Mouse (Mus musculus) frontal cortex, postnatal 36 days (tissue): ENCODE results near the gene Fcer1g.
A peak's percentile ranks its signal among the peaks of the same experiment; 100 is the strongest.

Experiments
- DNase-seq, 2 experiments: peaks; one replicate each; pipeline ENCODE4 v3.0.0; 2022; ENCODE audit warnings: low spot score in 2 of 2

Fcer1g gene

GRCm38 (mm10) chr1:171234126-171234525, at the start of gene Fcer1g:
Gene Fcer1g, minus strand, starts transcription at chr1:171234365.
- no peak for DNase-seq

- no peak for DNase-seq
Observed at GRCm38 (mm10) chr1:171283188-171284160, 49.3 kb upstream of the Fcer1g start.

DNA sequence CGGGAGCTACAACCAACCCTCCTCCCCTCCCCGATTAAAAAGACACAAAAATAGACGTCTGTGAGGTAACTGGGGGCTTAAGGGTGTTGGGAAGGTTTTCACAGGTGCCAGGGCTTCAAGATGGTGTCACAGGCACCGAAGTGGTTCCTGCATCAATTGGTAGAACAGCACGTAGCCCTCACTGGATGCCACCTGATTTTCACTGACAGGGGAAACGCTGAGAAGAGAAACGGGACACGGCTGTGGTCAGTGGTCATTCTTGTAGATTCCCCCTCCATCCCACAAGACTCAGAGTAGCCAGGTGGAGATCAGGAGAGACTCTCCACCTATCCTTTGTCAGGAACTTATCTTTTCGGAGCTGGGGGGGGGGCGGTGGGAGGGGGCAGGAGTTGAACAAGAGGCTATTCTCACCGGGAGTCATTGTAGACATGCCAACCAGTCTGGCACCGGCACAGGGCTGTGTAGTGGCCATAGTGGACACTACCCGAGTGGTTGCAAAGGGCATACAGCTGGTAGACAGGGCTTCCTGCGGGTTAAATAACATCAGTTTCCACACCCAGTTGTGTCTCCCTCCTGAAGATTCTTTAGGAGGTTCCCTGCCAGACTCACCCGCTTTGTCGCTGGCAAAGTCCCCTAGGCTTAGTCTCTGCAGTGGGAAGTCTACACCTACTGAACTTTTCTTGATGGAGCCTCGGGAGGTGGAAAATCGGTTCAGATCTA, 48.1 kb upstream of the Fcer1g start:
- DNase-seq, result no peak

DNA sequence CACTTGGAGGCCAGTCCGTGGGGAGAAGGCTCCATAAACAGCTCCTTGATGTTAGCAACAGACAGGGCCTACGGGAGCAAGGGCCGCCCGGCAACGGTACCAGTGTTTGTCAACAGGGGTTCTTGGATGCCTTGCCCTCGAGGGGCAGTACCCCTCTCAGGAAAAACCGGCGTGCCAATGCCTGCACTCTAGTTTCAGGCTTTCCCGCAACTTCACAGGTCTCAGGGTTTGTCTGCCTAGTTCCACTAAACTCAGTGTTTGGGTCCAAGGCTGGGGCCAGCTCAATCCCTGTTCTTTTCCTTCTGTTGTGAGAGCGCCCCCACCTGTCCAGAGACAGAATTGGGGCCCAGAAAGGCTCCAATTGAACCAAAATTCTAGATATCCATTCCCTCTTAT, 47.4 kb upstream of the Fcer1g start:
- DNase-seq, result peak in 1 of 2 experiments; percentile 80

DNA sequence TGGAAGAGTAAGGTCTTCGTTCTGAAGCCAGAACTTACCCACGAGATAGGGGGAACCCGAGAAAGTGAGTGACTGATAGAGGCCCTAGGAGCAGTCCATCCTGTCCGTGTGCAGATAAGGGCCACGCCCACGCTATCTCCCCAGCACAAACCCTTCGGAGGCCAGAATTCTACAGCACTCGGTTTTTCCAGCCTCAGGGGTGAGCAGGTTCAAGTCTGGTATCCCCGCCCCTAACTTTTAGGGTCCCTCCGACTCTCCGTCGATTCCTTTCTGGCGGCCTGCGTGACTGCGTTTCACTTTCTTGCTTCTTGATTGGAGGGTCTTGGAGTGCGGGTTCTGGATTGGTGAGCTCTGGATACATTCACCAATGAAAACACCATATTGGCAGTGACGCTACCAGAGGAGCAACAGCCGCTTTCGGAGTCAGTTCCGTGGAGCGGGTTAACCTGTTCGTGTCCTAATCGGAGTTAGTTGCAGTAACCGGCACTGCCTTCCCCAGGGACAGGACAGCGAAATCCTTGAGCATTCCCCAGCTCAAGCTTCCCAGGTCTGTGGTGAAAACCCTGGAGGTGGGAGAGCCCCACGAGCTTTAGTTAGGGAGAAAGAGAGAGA, 46.9 kb upstream of the Fcer1g start, which contains the start of gene Ppox:
TSS of gene Ppox (minus strand) at position 271 of the 612 bp plus-strand sequence.
- peak; percentile 93 to 96 for DNase-seq

- DNase-seq, result no peak
Observed at GRCm38 (mm10) chr1:171280250-171280915, 46.2 kb upstream of the Fcer1g start.

DNA sequence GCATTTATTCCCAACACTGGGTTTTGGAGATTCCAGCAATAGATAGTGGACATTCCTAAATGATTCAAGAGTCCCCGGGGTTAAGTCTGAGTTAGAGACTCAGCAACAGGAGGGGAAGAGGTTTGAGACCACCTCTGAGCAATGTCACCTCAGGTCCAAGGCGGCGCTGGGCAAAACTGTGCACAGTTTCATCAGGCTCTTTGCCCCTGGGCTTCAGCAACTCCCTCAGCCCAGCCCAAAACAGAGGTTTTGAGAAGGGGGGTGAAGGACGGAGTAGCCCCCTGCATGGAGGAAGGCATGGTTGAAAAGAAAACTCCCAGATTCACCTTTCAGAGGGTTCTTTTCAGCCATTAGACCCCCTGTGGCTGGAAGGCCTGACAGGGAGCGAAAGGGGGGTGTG, 45.6 kb upstream of the Fcer1g start:
- no peak for DNase-seq

GRCm38 (mm10) chr1:171279012-171279705, 45.0 kb upstream of the Fcer1g start:
- DNase-seq, result no peak

GRCm38 (mm10) chr1:171278436-171278835, 44.3 kb upstream of the Fcer1g start:
- no peak for DNase-seq

DNA sequence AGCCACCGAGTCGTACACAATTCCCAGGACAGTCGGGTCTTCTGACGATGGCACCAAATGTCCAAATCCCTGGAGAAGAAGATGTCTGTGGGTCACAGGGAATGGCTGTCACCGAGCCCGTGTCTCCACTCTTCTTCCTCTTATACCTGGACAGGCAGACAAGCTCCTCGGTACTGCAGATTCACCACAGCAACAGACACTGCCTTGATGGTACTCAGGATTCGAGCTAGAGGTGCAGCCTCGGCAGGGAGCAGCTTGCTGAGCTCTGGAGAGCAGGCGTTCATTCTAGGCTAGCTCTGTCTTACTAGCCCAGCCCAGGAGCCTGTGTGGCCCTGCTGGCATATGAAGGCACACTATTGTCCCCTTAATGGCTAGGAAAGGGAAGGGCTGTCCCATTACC, 43.6 kb upstream of the Fcer1g start:
- DNase-seq, result no peak

GRCm38 (mm10) chr1:171276110-171276748, 42.1 kb upstream of the Fcer1g start:
- no peak for DNase-seq

DNA sequence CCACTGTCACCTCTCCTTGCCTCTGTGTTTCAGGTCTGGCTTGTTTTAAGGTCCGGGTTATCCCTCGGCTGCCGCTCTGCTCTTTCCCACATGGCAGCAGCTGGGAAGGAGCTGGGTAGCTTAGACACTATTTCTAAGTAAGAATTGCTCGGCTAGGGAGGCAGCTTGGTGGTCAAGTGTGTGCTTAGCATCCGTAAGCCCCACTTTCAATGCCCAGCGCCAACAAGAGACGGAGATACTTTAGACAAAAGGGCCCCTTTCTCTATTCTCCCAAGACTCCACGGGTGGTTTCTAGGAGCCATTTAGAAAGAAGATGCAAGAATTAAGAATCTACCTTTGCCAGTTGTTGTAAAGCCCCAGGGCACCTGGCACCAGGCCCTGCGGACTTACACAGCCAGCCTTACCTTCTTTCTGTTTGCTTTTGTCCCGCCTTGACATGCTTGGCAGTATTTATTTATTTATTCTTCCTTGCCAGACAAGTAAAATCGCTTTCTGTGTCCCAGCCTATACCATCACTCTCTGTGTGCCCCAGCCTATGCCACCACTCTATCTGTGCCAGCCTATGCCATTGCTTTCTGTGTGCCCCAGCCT, 41.1 kb upstream of the Fcer1g start:
- no peak for DNase-seq

GRCm38 (mm10) chr1:171274171-171274570, 40.0 kb upstream of the Fcer1g start:
- no peak for DNase-seq

- DNase-seq, result no peak
Observed at GRCm38 (mm10) chr1:171272086-171272485, 37.9 kb upstream of the Fcer1g start.

- no peak for DNase-seq
Observed at GRCm38 (mm10) chr1:171271622-171272021, 37.5 kb upstream of the Fcer1g start.

- DNase-seq, result no peak
Observed at GRCm38 (mm10) chr1:171271196-171271595, 37.0 kb upstream of the Fcer1g start.

- DNase-seq, result no peak
Observed at GRCm38 (mm10) chr1:171270573-171270900, 36.4 kb upstream of the Fcer1g start.

DNA sequence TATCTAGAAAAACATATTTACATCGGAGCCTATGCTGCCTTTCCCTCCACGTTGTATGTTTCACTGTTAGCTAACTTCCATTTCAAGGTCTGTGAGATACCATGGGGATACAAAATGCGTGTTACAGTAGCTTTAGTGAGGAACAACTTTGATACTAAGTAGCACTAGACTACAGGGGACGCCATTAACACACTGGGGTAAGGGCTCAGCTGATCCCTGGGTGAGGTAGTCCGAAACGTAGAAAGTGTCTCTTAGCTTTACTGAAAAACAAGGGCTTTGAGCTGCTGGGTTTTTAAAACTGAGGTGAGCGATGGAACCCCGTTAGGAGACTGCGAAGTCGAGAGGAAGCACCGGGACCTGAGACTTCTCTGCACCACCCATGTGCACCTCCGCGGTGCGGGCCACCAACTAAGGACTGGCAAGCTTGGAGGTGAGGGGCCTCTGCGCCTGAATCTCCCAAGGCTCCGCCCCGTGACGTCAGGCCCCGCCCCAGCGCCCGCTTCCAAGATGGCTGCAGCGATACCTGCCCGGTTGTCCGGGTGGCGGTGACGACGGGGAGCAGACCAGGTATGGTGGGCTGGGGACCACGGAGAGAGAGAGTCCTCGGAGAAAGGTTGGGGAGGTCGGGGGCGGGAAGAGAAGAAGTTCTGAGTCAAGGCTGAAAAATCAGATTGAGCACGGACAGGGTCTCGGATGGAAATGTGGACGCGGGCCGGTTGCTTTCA, 35.8 kb upstream of the Fcer1g start, which contains the start of gene B4galt3:
TSS of gene B4galt3 (plus strand) at position 481 of the 725 bp plus-strand sequence.
- peak; percentile 96 for DNase-seq

DNA sequence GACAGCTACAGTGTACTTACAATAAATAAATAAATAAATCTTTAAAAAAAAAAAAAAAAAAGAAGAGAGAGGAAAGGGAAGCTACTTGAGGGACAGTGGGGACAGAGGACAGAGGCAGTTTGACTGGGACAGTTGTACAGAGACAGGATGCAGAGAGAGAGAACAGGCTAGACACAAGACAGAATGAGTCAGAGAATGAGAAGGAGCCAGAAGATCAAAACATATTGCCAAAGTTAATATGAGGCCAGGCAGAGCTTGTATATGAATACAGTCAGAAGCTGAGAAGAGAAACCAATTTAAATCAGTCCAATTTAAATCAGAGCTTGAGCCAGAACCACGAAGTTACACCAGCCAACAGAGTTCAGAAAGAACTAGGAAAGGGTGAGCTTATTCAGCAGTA, 34.2 kb upstream of the Fcer1g start:
- DNase-seq, result no peak
